Mouse (Mus musculus) MEL (cell line): ENCODE data around the gene Icam5. TPM values are rescaled to one million over a fixed set of nuclear protein-coding genes. Genes with fewer than 3 reads are reported as not detected.
A peak's percentile ranks its signal among the peaks of the same experiment; 100 is the strongest.

Experiments used
- DNase-seq: peaks from one replicate; pipeline ENCODE4 v3.0.0; 2011; ENCODE audit warnings: low read depth, low spot score
- H3K27ac ChIP-seq: 2 replicates; pipeline ENCODE4 v1.5.1; 2012; ENCODE audit warnings: low read depth, mild to moderate bottlenecking, control low read depth, low read length, moderate library complexity; ENCODE audit not compliant: control insufficient read depth
- H3K27me3 ChIP-seq, 2 experiments: fragments of 150-350 bp in 1 of 2; sonication (generic) in 1 of 2; 2 replicates each; pipeline ENCODE4 v1.6.1; 2012; ENCODE audit warnings: low read length in 2 of 2, mild to moderate bottlenecking in 2 of 2, improper control_type of control experiment in 1 of 2, moderate library complexity in 1 of 2; ENCODE audit not compliant: insufficient read depth in 2 of 2, control insufficient read depth in 1 of 2
- H3K36me3 ChIP-seq, 2 experiments: 2 replicates each; pipeline ENCODE4 v1.6.1; 2012 to 2014; ENCODE audit warnings: low read length in 2 of 2, improper control_type of control experiment in 1 of 2, inconsistent platforms in 1 of 2, mild to moderate bottlenecking in 1 of 2; ENCODE audit not compliant: insufficient read depth in 2 of 2, control insufficient read depth in 1 of 2
- H3K4me1 ChIP-seq, 2 experiments: fragments of 150-350 bp in 1 of 2; sonication (generic) in 1 of 2; 2 replicates each; pipeline ENCODE4 v1.6.1; 2012; ENCODE audit warnings: low read length in 2 of 2, improper control_type of control experiment in 1 of 2, mild to moderate bottlenecking in 1 of 2; ENCODE audit not compliant: insufficient read depth in 2 of 2, control insufficient read depth in 1 of 2
- H3K4me3 ChIP-seq, 2 experiments: fragments of 150-350 bp in 1 of 2; sonication (generic) in 1 of 2; 2 replicates each; pipeline ENCODE4 v1.5.1; 2012; ENCODE audit warnings: low read depth in 2 of 2, low read length in 2 of 2, mild to moderate bottlenecking in 2 of 2, moderate library complexity in 2 of 2, control low read depth in 1 of 2, improper control_type of control experiment in 1 of 2; ENCODE audit not compliant: control insufficient read depth in 1 of 2, insufficient read depth in 1 of 2
- H3K79me2 ChIP-seq: 2 replicates; pipeline ENCODE4 v1.6.1; 2012; ENCODE audit warnings: mild to moderate bottlenecking, low read length, moderate library complexity; ENCODE audit not compliant: control insufficient read depth, poor library complexity, insufficient read depth
- H3K9ac ChIP-seq: 2 replicates; pipeline ENCODE4 v1.6.1; 2012; ENCODE audit warnings: low read depth, mild to moderate bottlenecking, control low read depth, low read length, moderate library complexity; ENCODE audit not compliant: control insufficient read depth, poor library complexity, severe bottlenecking
- H3K9me3 ChIP-seq: fragments of 150-350 bp; sonication (generic); replicated peaks from 2 replicates; pipeline ENCODE4 v1.6.1; 2012; ENCODE audit warnings: mild to moderate bottlenecking, low read length, improper control_type of control experiment, moderate library complexity; ENCODE audit not compliant: insufficient read depth
- BHLHE40 ChIP-seq: IDR thresholded peaks from 2 replicates; pipeline ENCODE4 v1.6.1; 2012; ENCODE audit warnings: low read depth, mild to moderate bottlenecking, inconsistent platforms, low read length, improper control_type of control experiment, borderline replicate concordance
- CHD1 ChIP-seq: IDR thresholded peaks from 2 replicates; pipeline ENCODE4 v1.6.1; 2012; ENCODE audit warnings: low read depth, mild to moderate bottlenecking, inconsistent platforms, low read length, improper control_type of control experiment
- CHD2 ChIP-seq: IDR thresholded peaks from 2 replicates; pipeline ENCODE4 v1.6.1; 2011; ENCODE audit warnings: low read length, improper control_type of control experiment
- CTCF ChIP-seq, 3 experiments: IDR thresholded peaks in 2 of 3; conservative IDR thresholded peaks in 1 of 3; 2 replicates each; pipeline ENCODE4 v1.5.1; 2011 to 2012; ENCODE audit warnings: low read length in 3 of 3, low read depth in 2 of 3, mild to moderate bottlenecking in 2 of 3, improper control_type of control experiment in 1 of 3, inconsistent platforms in 1 of 3, mixed read lengths in 1 of 3, moderate library complexity in 1 of 3; ENCODE audit not compliant: control insufficient read depth in 1 of 3, insufficient read depth in 1 of 3, poor library complexity in 1 of 3, severe bottlenecking in 1 of 3
- E2F4 ChIP-seq: IDR thresholded peaks from 2 replicates; pipeline ENCODE4 v1.6.1; 2011; ENCODE audit warnings: low read depth, low read length, improper control_type of control experiment, borderline replicate concordance
- ELF1 ChIP-seq: IDR thresholded peaks from 2 replicates; pipeline ENCODE4 v1.6.1; 2014; ENCODE audit warnings: low read depth, mild to moderate bottlenecking, inconsistent platforms, low read length, improper control_type of control experiment, moderate library complexity
- ETS1 ChIP-seq: IDR thresholded peaks from 2 replicates; pipeline ENCODE4 v1.6.1; 2012; ENCODE audit warnings: low read depth, mild to moderate bottlenecking, inconsistent platforms, low read length, improper control_type of control experiment, moderate library complexity
- GABPA ChIP-seq: IDR thresholded peaks from 2 replicates; pipeline ENCODE4 v1.6.1; 2012; ENCODE audit warnings: low read depth, mild to moderate bottlenecking, inconsistent platforms, low read length, improper control_type of control experiment, moderate library complexity
- GATA1 ChIP-seq: IDR thresholded peaks from 2 replicates; pipeline ENCODE4 v1.6.1; 2011; ENCODE audit warnings: low read depth, low read length, improper control_type of control experiment
- HCFC1 ChIP-seq: IDR thresholded peaks from 2 replicates; pipeline ENCODE4 v1.6.1; 2012; ENCODE audit warnings: low read depth, mild to moderate bottlenecking, inconsistent platforms, low read length, improper control_type of control experiment, moderate library complexity
- JUND ChIP-seq: IDR thresholded peaks from 2 replicates; pipeline ENCODE4 v1.6.1; 2011; ENCODE audit warnings: low read depth, mild to moderate bottlenecking, improper control_type of control experiment, low read length
- KAT2A ChIP-seq: conservative IDR thresholded peaks from 2 replicates; pipeline ENCODE4 v1.6.1; 2012; ENCODE audit warnings: low read depth, low read length, improper control_type of control experiment, inconsistent platforms
- MAZ ChIP-seq: IDR thresholded peaks from 2 replicates; pipeline ENCODE4 v1.6.1; 2012; ENCODE audit warnings: low read depth, mild to moderate bottlenecking, inconsistent platforms, low read length, improper control_type of control experiment
- MYB ChIP-seq: IDR thresholded peaks from 2 replicates; pipeline ENCODE4 v1.6.1; 2011; ENCODE audit warnings: mild to moderate bottlenecking, low read depth, low read length, improper control_type of control experiment
- NELFE ChIP-seq: IDR thresholded peaks from 2 replicates; pipeline ENCODE4 v1.6.1; 2011; ENCODE audit warnings: low read depth, low read length, improper control_type of control experiment
- POLR2AphosphoS2 ChIP-seq: IDR thresholded peaks from 2 replicates; pipeline ENCODE4 v1.6.1; 2011; ENCODE audit warnings: low read length, improper control_type of control experiment
- SIN3A ChIP-seq: IDR thresholded peaks from 2 replicates; pipeline ENCODE4 v1.6.1; 2012; ENCODE audit warnings: low read length, improper control_type of control experiment, inconsistent platforms
- TAL1 ChIP-seq: IDR thresholded peaks from 2 replicates; pipeline ENCODE4 v1.6.1; 2012; ENCODE audit warnings: mild to moderate bottlenecking, inconsistent platforms, low read length, moderate library complexity, mixed read lengths
- USF1 ChIP-seq: IDR thresholded peaks from 2 replicates; pipeline ENCODE4 v1.6.1; 2014; ENCODE audit warnings: low read depth, mild to moderate bottlenecking, inconsistent platforms, low read length, improper control_type of control experiment, moderate library complexity
- ZKSCAN1 ChIP-seq: IDR thresholded peaks from 2 replicates; pipeline ENCODE4 v1.6.1; 2012; ENCODE audit warnings: low read depth, mild to moderate bottlenecking, inconsistent platforms, low read length, improper control_type of control experiment, moderate library complexity
- ZNF384 ChIP-seq: IDR thresholded peaks from 2 replicates; pipeline ENCODE4 v1.6.1; 2012; ENCODE audit warnings: low read depth, mild to moderate bottlenecking, inconsistent platforms, low read length, improper control_type of control experiment
- polyA plus RNA-seq, 2 experiments: library from polyadenylated mRNA; stranded (reverse) in 1 of 2; unstranded in 1 of 2; fragments of >175 nt in 1 of 2; fragments of >200 nt in 1 of 2; gene quantifications; 2 replicates each; pipeline versions ENCODE4 v1.2.1 to v1.2.4; 2012; ENCODE audit warnings: low replicate concordance in 2 of 2, low read depth in 1 of 2; ENCODE audit not compliant: insufficient read length in 2 of 2, insufficient read depth in 1 of 2, missing spikeins in 1 of 2
- total RNA-seq: library from RNA; depleted of rRNA; stranded (reverse); fragments of 300-350 nt; gene quantifications from 2 replicates; pipeline ENCODE4 v1.2.3, GENCODE M21; 2012

The Icam5 gene
- total and polyA plus RNA-seq, 3 experiments: 4.8 to 9.5 TPM; not detected in 1

- H3K79me2 ChIP-seq: peaks cover 23% of the 10 kb centered on the region
- H3K27me3 ChIP-seq: no peaks in the 10 kb centered on the region
- peak overlapping the region; percentile 18 to 33 for H3K4me3 ChIP-seq
- no peaks in the 10 kb centered on the region for H3K9me3 ChIP-seq
- TF ChIP-seq CHD2: no peak
- no peak for TF ChIP-seq BHLHE40
- TF ChIP-seq CTCF (IDR thresholded peaks at IDR 0.05 in 2 of 3, conservative IDR thresholded peaks at IDR 0.05 in 1 of 3; ENCODE audit: control insufficient read depth in 1 of 3, insufficient read depth in 1 of 3, low read depth in 2 of 3, low read length in 3 of 3, poor library complexity in 1 of 3, severe bottlenecking in 1 of 3): no peak
- TF ChIP-seq MYB: no peak
- no peak for TF ChIP-seq GATA1
- TF ChIP-seq POLR2AphosphoS2: no peak
- TF ChIP-seq ZKSCAN1: no peak
- TF ChIP-seq E2F4: no peak
- no peak for TF ChIP-seq HCFC1
- no peak for TF ChIP-seq MAZ
- peak overlapping the region; percentile 56 for H3K9ac ChIP-seq
- peaks cover 0 to 17% of the 10 kb centered on the region in 2 experiments; a peak in 2 of 4 replicates for H3K36me3 ChIP-seq
- peak overlapping the region; percentile 83 for H3K27ac ChIP-seq
- DNase-seq: peak; percentile 96
- peaks cover 14 to 24% of the 10 kb centered on the region in 2 experiments for H3K4me1 ChIP-seq
Observed at GRCm38 (mm10) chr9:21028560-21029110, 3.2 kb upstream of the Icam5 start.

DNA sequence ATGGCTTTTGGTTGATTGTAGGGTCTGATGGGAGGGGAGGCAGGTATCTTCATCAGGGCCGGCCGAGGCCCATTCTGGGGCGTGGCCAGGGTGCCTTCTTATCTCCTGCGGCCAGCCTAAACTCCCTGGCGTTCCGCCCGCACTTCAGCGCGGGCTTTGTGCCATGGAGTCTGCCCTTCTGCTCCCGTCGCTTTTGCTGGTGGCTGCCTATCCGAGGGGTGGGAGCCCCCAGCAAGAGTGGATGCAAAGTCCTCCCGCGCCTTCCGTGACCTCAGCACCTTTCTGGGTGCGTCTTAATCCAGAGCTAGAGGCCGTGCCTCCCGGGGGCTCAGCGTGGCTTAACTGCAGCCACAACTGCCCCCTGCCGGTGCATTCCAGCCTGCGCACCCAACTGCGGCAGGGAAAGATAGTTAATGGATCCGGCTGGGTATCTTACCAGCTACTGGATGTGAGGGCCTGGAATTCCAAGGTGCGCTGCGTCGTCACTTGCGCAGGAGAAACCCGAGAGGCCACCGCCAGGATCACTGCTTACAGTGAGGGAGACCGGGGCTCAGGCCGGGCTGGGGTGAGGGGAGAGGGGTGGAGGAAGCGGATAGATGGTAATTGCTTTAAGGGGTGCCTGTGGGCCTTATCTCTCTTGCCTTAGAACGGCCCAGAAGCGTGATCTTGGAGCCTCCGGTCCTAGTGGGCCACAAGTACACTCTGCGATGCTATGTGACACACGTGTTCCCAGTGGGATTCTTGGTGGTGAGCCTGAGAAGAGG lies 2.4 kb upstream of the Icam5 start, which contains the start of gene Icam4:
Gene Icam4, plus strand, starts transcription at position 83 of the 764 bp plus-strand sequence.
- Histone ChIP-seq H3K27ac (peak within 1 kb of the TSS; percentile 83), H3K4me1 (peaks cover 14 to 30% of the 10 kb centered on the region in 2 experiments), H3K79me2 (peaks cover 23% of the 10 kb centered on the region), H3K36me3 (peaks cover 0 to 17% of the 10 kb centered on the region in 2 experiments; a peak in 2 of 4 replicates), H3K27me3 (no peaks in the 10 kb centered on the region), H3K9ac (peak within 1 kb of the TSS; percentile 73), H3K9me3 (no peaks in the 10 kb centered on the region), H3K4me3 (peak within 1 kb of the TSS; percentile 53 to 58)
- DNase-seq: peak; percentile 100
- TF ChIP-seq SIN3A (no peak), CTCF (IDR thresholded peaks at IDR 0.05 in 2 of 3, conservative IDR thresholded peaks at IDR 0.05 in 1 of 3; ENCODE audit: control insufficient read depth in 1 of 3, insufficient read depth in 1 of 3, low read depth in 2 of 3, low read length in 3 of 3, poor library complexity in 1 of 3, severe bottlenecking in 1 of 3) (peak in 1 of 3 experiments; percentile 99; a peak in 2 of 6 replicates), JUND (no peak), KAT2A (no peak), GATA1 (peak; percentile 99), ELF1 (no peak), GABPA (no peak), NELFE (no peak), TAL1 (peak; percentile 100), CHD1 (no peak), ETS1 (no peak), USF1 (no peak), ZNF384 (no peak), ZKSCAN1 (no peak), CHD2 (no peak)
